8 mouse cellular contexts compared by ENCODE assay signal in genomic region chrX:109076355-109076754, GRCm38 (mm10). TPM values are rescaled to one million over a fixed set of nuclear protein-coding genes. Genes with fewer than 3 reads are reported as not detected.
DNase-seq lines count a peak whose midpoint lies in the region; ATAC-seq lines count a peak whose summit lies in the region.

No protein-coding gene starts in this region.

- no peak for ATAC-seq in monocyte, adult 5-6 weeks (replicated peaks; ENCODE audit: insufficient number of reproducible peaks, low FRiP score, low TSS enrichment, poor library complexity, severe bottlenecking)

- DNase-seq in cerebellum, adult 9-10 months, result peak; percentile 10
- no peak for DNase-seq in cerebellum, adult 11-12 months
- DNase-seq in layer of hippocampus, adult 11-12 months (ENCODE audit: low spot score), result peak; percentile 5
- DNase-seq in layer of hippocampus, adult 9-10 months (ENCODE audit: low spot score), result no peak
- peak; percentile 39 for DNase-seq in MN1 (ENCODE audit: low spot score)
- DNase-seq in lung, postnatal 10 days, result peak; percentile 32
- no peak for DNase-seq in left cerebral cortex, postnatal 36 days (ENCODE audit: low spot score in 2 of 2)

- intact Hi-C loops in left cerebral cortex, postnatal 36 days (cut with DNase I), result no loop called here

RNA-seq across cellular contexts. Expression of gene Sh3bgrl, which starts 18.8 kb away (rescaled TPM):
- total RNA-seq in monocyte, adult 5-6 weeks (2017), result 159 to 278 TPM (median 277 TPM) in 3 replicates
- 10 to 100 TPM; 57.7 to 58.9 TPM for total RNA-seq in left cerebral cortex, postnatal 36 days (2021)

Comparison
In these comparisons a context has a peak if more than half of its experiments do, and no peak if none do; other contexts are left out.
1. DNase-seq: peak in cerebellum, adult 9-10 months (single experiment), layer of hippocampus, adult 11-12 months (single experiment), MN1 (single experiment) and lung, postnatal 10 days (single experiment); none in cerebellum, adult 11-12 months (single experiment), layer of hippocampus, adult 9-10 months (single experiment) and left cerebral cortex, postnatal 36 days (0 of 2).